Mouse (Mus musculus): ENCODE measurements around the gene Atp6v1a. TPM values are rescaled to one million over a fixed set of nuclear protein-coding genes. Genes with fewer than 3 reads are reported as not detected.

Gene Atp6v1a
- total RNA-seq, 2 experiments from 2014 or later: 17.0 to 20.1 TPM

- intact Hi-C loops (cut with DNase I): no loop called here
- no peak overlapping the region for H3K27ac ChIP-seq
- TF ChIP-seq CTCF (IDR thresholded peaks at IDR 0.05): peak; percentile 32; the same call in 1 of the 2 replicates
- no peak overlapping the region for H3K4me3 ChIP-seq
- DNase-seq: no peak
Observed at GRCm38 (mm10) chr16:44102925-44103324, 36.6 kb downstream of the Atp6v1a start.

- Histone ChIP-seq H3K27ac (no peak overlapping the region), H3K4me3 (no peak overlapping the region)
- no peak for DNase-seq
- no peak for TF ChIP-seq CTCF (IDR thresholded peaks at IDR 0.05)
- intact Hi-C loops (cut with DNase I): no loop called here
Observed at GRCm38 (mm10) chr16:44101181-44101710, 38.3 kb downstream of the Atp6v1a start.

GRCm38 (mm10) chr16:44099377-44099776, 40.1 kb downstream of the Atp6v1a start:
- intact Hi-C loops (cut with DNase I): no loop called here
- TF ChIP-seq CTCF (IDR thresholded peaks at IDR 0.05): no peak

GRCm38 (mm10) chr16:44087650-44088049, 51.9 kb downstream of the Atp6v1a start:
- TF ChIP-seq CTCF (IDR thresholded peaks at IDR 0.05): no peak
- no peak overlapping the region for H3K4me3 ChIP-seq
- no peak for DNase-seq
- no peak overlapping the region for H3K27ac ChIP-seq
- intact Hi-C loops (cut with DNase I): no loop called here

More at GRCm38 (mm10) chr16:44099377-44099776, 40.1 kb downstream of the Atp6v1a start:
- H3K4me3 ChIP-seq: no peak overlapping the region
- H3K27ac ChIP-seq: no peak overlapping the region
- no peak for DNase-seq

- TF ChIP-seq CTCF (IDR thresholded peaks at IDR 0.05): peak; percentile 77
- intact Hi-C loops (cut with DNase I): loop anchor here (5.0 kb wide), 1 partner anchor 176 kb away; the partner anchor contains the start of gene Ccdc191
- DNase-seq: peak; percentile 79
- peak within 1 kb of the TSS; percentile 78 for H3K27ac ChIP-seq
- peak within 1 kb of the TSS; percentile 88 for H3K4me3 ChIP-seq
Observed at GRCm38 (mm10) chr16:44063025-44063894, 76.2 kb downstream of the Atp6v1a start, which contains the start of gene Gramd1c. Gene Gramd1c, minus strand, starts transcription at chr16:44063345.

GRCm38 (mm10) chr16:44061341-44061740, 78.2 kb downstream of the Atp6v1a start:
- intact Hi-C loops (cut with DNase I): loop anchor here (5.0 kb wide), 1 partner anchor 174 kb away; the partner anchor contains the start of gene Ccdc191
- no peak for DNase-seq
- no peak for TF ChIP-seq CTCF (IDR thresholded peaks at IDR 0.05)
- no peak overlapping the region for H3K27ac ChIP-seq
- H3K4me3 ChIP-seq: no peak overlapping the region

GRCm38 (mm10) chr16:44060604-44061286, 78.8 kb downstream of the Atp6v1a start:
- Histone ChIP-seq H3K27ac (no peak overlapping the region), H3K4me3 (no peak overlapping the region)
- intact Hi-C loops (cut with DNase I): loop anchor here (5.0 kb wide), 1 partner anchor 173 kb away; the partner anchor contains the start of gene Ccdc191
- no peak for TF ChIP-seq CTCF (IDR thresholded peaks at IDR 0.05)
- DNase-seq: no peak

GRCm38 (mm10) chr16:44058745-44059144, 80.8 kb downstream of the Atp6v1a start:
- TF ChIP-seq CTCF (IDR thresholded peaks at IDR 0.05): peak; percentile 93
- DNase-seq: peak; percentile 58
- intact Hi-C loops (cut with DNase I): no loop called here
- peak overlapping the region; percentile 40 for H3K4me3 ChIP-seq
- H3K27ac ChIP-seq: no peak overlapping the region

- no peak for TF ChIP-seq CTCF (IDR thresholded peaks at IDR 0.05)
- intact Hi-C loops (cut with DNase I): no loop called here
Observed at GRCm38 (mm10) chr16:44055766-44056165, 83.7 kb downstream of the Atp6v1a start.

GRCm38 (mm10) chr16:44053265-44053664, 86.2 kb downstream of the Atp6v1a start:
- TF ChIP-seq CTCF (IDR thresholded peaks at IDR 0.05): no peak
- intact Hi-C loops (cut with DNase I): no loop called here
- Histone ChIP-seq H3K27ac (no peak overlapping the region), H3K4me3 (no peak overlapping the region)
- no peak for DNase-seq

More at GRCm38 (mm10) chr16:44055766-44056165, 83.7 kb downstream of the Atp6v1a start:
- Histone ChIP-seq H3K27ac (no peak overlapping the region), H3K4me3 (no peak overlapping the region)
- DNase-seq: no peak

GRCm38 (mm10) chr16:44052390-44052789, 87.1 kb downstream of the Atp6v1a start:
- DNase-seq: no peak
- no peak overlapping the region for H3K4me3 ChIP-seq
- intact Hi-C loops (cut with DNase I): no loop called here
- no peak for TF ChIP-seq CTCF (IDR thresholded peaks at IDR 0.05)
- H3K27ac ChIP-seq: no peak overlapping the region

GRCm38 (mm10) chr16:44050139-44050538, 89.4 kb downstream of the Atp6v1a start:
- no peak overlapping the region for H3K4me3 ChIP-seq
- H3K27ac ChIP-seq: no peak overlapping the region
- no peak for TF ChIP-seq CTCF (IDR thresholded peaks at IDR 0.05)
- no peak for DNase-seq
- intact Hi-C loops (cut with DNase I): no loop called here
